Mouse (Mus musculus): ENCODE results near the gene Desi1. TPM values are rescaled to one million over a fixed set of nuclear protein-coding genes. Genes with fewer than 3 reads are reported as not detected.

Desi1 gene
- total RNA-seq, 2 experiments from 2014 or later = 51.9 to 60.3 TPM

GRCm38 (mm10) chr15:81966062-81966829 lies 67.4 kb downstream of the Desi1 start:
- DNase-seq = no peak

- DNase-seq = no peak
Measured at GRCm38 (mm10) chr15:81964980-81965545, 68.6 kb downstream of the Desi1 start.

GRCm38 (mm10) chr15:81964262-81964661 lies 69.4 kb downstream of the Desi1 start:
- DNase-seq = no peak

- DNase-seq = no peak
Measured at GRCm38 (mm10) chr15:81961078-81961451, 72.6 kb downstream of the Desi1 start.

- peak; percentile 99 for DNase-seq
Measured at GRCm38 (mm10) chr15:81960171-81961077, 73.2 kb downstream of the Desi1 start, which contains the start of gene Pmm1. Gene Pmm1 (minus strand): TSS chr15:81960930.

GRCm38 (mm10) chr15:81958906-81959305 lies 74.8 kb downstream of the Desi1 start:
- DNase-seq = no peak

- DNase-seq = no peak
Measured at GRCm38 (mm10) chr15:81957598-81957997, 76.1 kb downstream of the Desi1 start.

- DNase-seq = peak; percentile 74
Measured at GRCm38 (mm10) chr15:81956457-81956856, 77.2 kb downstream of the Desi1 start.

GRCm38 (mm10) chr15:81955414-81955813 lies 78.2 kb downstream of the Desi1 start:
- DNase-seq = no peak

- DNase-seq = no peak
Measured at GRCm38 (mm10) chr15:81954716-81955115, 78.9 kb downstream of the Desi1 start.

GRCm38 (mm10) chr15:81954151-81954583 lies 79.5 kb downstream of the Desi1 start:
- DNase-seq = no peak

- DNase-seq = no peak
Measured at GRCm38 (mm10) chr15:81952310-81952709, 81.4 kb downstream of the Desi1 start.

- no peak for DNase-seq
Measured at GRCm38 (mm10) chr15:81951159-81951558, 82.5 kb downstream of the Desi1 start.

GRCm38 (mm10) chr15:81950716-81951115 lies 82.9 kb downstream of the Desi1 start:
- DNase-seq = no peak

- no peak for DNase-seq
Measured at GRCm38 (mm10) chr15:81949476-81950131, 84.1 kb downstream of the Desi1 start.

GRCm38 (mm10) chr15:81949076-81949475 lies 84.6 kb downstream of the Desi1 start:
- DNase-seq = no peak

GRCm38 (mm10) chr15:81943176-81943749 lies 90.4 kb downstream of the Desi1 start:
- no peak for DNase-seq
